Mouse (Mus musculus): Measurements from ENCODE around the gene Sox5.

DNA sequence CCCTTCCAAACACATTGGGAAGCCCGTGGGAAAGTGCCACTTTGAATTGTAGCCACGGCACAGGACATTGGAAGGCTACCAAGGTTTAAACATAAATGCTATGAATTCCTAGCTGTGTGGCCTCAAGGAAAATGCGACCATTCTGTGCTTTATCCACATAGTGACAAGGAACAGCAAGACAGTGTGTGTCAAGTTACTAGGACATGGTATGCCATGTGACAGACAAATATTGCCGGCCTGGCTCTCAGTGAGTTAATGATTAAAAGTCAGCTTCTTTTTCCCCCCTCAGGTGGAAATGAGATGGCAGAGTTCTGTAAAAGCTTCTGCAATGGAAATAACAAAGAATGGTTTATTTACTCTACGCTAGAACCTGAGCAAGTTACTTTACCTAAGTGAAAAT lies 138.2 kb downstream of the Sox5 start:
- no peak for TF ChIP-seq POLR2A (IDR thresholded peaks at IDR 0.05; ENCODE audit: low read depth, low read length)
- no peak for TF ChIP-seq CTCF (IDR thresholded peaks at IDR 0.05; ENCODE audit: borderline replicate concordance, insufficient read depth, low read length)

Measured in embryonic fibroblast, embryonic 13.5 days (primary cell).